ENCODE assay signal across 1 mouse cellular context in the genomic region with DNA sequence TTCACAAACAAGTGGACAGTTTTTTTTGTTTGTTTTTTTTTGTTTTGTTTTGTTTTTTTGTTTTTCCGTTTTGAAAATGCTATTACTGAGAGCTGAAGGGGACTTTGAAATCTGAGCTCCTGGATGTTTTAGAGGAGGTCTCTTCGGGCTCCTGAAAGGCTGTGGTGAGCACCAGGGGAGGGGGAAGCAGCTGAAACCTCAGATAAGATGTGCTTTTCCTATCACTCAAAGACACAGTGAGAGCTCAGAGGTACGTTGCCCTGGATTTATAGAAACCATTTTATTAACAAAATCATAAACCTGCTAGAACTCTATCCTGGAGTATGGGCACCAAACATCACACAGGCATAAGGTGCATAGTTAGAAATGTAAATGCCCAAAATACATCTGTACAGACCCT.
TF ChIP-seq lines count a peak whose summit lies in the region.

No protein-coding gene starts in this region.

TF ChIP-seq in MEL, 35 proteins besides CTCF, POLR2A, EP300 and RAD21 (continued from another document):
- no peak for TF ChIP-seq TBP (IDR thresholded peaks at IDR 0.05; ENCODE audit: low read depth, low read length)
- no peak for TF ChIP-seq GABPA (IDR thresholded peaks at IDR 0.05; ENCODE audit: low read depth, low read length)
- no peak for TF ChIP-seq CHD2 (IDR thresholded peaks at IDR 0.05; ENCODE audit: low read length)
- TF ChIP-seq USF2 (IDR thresholded peaks at IDR 0.05; ENCODE audit: borderline replicate concordance in 1 of 2, insufficient read depth in 1 of 2, low read depth in 1 of 2, low read length in 2 of 2): no peak
- no peak for TF ChIP-seq MXI1 (IDR thresholded peaks at IDR 0.05; ENCODE audit: low read depth, low read length)
- TF ChIP-seq ETS1 (IDR thresholded peaks at IDR 0.05; ENCODE audit: low read depth, low read length): 0 out of 2 replicates have a peak, but pooled peaks have one; percentile 33
- TF ChIP-seq CHD1 (IDR thresholded peaks at IDR 0.05; ENCODE audit: low read depth, low read length): no peak
- no peak for TF ChIP-seq HCFC1 (IDR thresholded peaks at IDR 0.05; ENCODE audit: low read depth, low read length)
- no peak for TF ChIP-seq POLR2AphosphoS5 (IDR thresholded peaks at IDR 0.05; ENCODE audit: borderline replicate concordance, low read depth, low read length)
- TF ChIP-seq MAZ (IDR thresholded peaks at IDR 0.05; ENCODE audit: low read depth, low read length): 0 out of 2 replicates have a peak, but pooled peaks have one; percentile 24
- TF ChIP-seq MAFK (IDR thresholded peaks at IDR 0.05; ENCODE audit: borderline replicate concordance, low read depth, low read length): no peak
- TF ChIP-seq GATA1 (IDR thresholded peaks at IDR 0.05; ENCODE audit: low read depth, low read length): peak; percentile 89
- no peak for TF ChIP-seq POLR2AphosphoS2 (IDR thresholded peaks at IDR 0.05; ENCODE audit: low read length)
- no peak for TF ChIP-seq ZNF384 (IDR thresholded peaks at IDR 0.05; ENCODE audit: low read depth, low read length)
- TF ChIP-seq UBTF (IDR thresholded peaks at IDR 0.05; ENCODE audit: borderline replicate concordance, insufficient read depth, low read depth, low read length): no peak
- no peak for TF ChIP-seq KAT2A (conservative IDR thresholded peaks at IDR 0.05; ENCODE audit: low read depth, low read length)
- TF ChIP-seq USF1 (IDR thresholded peaks at IDR 0.05; ENCODE audit: low read depth, low read length): no peak
- peak; percentile 67 for TF ChIP-seq TCF12 (IDR thresholded peaks at IDR 0.05; ENCODE audit: low read depth, low read length)
